Mouse (Mus musculus) spleen, postnatal 10 days (tissue): ENCODE results near the gene Hist1h2ab.

ENCODE experiments used
- DNase-seq, 2 experiments: peaks; one replicate each; pipeline ENCODE4 v3.0.0; 2021 to 2022; ENCODE audit warnings: low spot score in 2 of 2

Hist1h2ab gene

DNA sequence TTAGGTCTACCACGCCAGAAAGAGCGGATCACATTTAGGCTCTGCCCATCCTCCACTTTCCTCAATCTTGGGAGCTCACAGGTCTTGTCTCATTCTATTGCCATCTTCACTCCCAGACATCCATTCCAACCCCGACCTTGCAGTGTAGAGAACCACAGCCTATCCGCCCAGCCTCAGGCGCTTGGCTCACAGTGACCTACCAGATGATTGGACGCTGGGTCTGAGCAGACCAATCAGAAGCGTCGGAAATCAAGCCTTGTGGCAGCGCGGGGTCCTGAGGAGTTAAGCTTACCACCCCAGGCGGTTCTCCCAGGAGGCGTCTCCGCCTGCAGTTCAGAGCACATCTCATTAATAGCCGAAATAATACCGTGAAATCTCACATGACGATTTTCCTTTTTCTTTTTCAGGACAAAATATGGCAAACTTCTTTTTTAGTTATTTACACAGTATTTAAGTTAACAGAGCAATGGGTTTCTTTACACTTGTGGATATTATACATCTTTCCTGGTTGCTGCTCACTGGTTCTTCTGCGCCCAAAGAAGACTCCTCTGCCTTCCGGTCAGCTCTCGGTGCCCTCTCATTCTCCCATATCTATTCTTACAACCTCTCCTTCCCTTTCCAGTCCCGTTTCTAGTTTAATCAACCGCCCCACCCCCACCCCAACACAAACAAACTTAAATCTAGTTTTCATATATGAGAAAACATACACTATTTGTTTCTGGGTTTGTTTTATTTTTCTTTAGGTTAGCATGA, 21.8 kb downstream of the Hist1h2ab start:
- peak in 1 of 2 experiments; percentile 66 for DNase-seq

DNA sequence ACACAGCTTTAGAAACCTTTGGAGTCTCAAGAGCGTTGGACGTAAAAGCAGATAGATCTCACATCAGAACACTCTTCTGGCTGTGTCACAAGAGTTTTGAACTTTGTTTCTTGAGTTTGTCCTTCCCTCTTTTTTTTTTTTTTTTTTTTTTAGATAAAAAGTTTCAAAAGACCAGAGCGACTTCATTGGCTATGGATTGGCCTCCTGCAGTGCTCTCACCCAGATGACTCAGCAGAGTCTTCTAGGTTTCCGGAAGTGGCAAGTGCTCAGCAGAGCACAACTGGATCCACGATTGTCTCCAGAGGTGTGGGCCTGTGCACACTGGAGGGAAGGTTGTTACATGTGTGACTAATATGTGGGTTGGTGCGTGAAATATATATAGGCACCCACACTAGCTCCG, 27.4 kb downstream of the Hist1h2ab start:
- no peak for DNase-seq

DNA sequence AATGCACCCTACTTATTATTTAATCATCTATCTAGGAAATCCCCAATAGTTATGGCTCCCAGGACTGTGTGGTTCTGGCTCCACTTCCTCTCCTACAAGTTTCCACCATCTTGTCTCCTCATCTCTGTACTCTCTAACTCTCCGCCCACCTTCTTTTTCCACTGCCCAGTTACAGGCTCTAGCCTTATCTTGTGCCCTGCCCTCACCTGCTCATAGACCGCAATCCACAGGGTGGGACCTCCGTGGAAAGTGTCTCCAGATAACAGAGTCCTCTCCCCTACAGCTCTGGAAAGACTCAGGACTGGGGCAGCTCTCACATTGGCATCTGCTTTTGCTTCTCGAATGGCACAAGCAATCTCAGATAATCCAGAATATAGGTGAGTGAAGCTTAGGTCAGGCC, 28.1 kb downstream of the Hist1h2ab start:
- no peak for DNase-seq

DNA sequence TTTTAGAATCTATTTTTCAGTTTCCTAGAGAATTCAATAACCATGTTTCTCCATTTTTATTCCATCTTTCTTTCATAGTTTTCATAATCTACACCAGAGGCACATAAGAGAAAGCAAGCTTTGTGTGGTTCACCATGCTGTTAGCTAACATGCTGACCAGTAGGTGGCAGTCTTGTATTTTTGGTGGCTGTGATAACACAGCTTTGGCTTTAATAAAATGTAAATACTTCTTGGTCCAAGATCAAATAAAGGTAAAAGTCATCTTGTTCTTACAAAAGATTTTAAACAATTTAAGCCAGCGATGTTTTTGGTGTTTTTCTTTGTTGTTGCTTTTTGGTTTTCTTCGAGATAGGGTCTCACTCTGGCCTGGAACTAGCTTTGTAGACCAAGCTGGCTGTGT, 41.6 kb downstream of the Hist1h2ab start:
- DNase-seq, result peak in 1 of 2 experiments; percentile 66

DNA sequence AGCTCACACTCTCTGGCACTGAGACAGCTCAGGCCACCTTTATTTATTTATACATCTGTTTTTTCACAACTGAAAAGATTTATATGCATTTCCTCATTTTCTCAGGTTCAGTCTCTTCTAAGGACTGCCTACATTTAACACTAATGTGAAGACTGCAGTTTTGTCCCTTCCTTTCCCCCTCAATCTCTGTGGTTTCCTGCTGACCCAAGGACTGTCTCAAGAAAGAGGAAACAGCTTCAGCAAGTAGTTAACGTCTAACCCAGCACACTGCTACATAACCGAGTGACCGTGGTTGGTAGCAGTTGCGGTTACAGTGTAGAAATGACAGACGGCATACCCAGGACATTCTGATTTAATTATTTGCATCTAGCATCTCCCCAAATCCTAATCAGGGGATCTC, 48.5 kb downstream of the Hist1h2ab start:
- no peak for DNase-seq
